Mouse (Mus musculus) thymus, adult 2 months (tissue): ENCODE results near the gene Gm21293.

ENCODE experiments used
- CTCF ChIP-seq: fragments of 200-500 bp; IDR thresholded peaks from 2 replicates; pipeline ENCODE4 v1.5.1; 2012; ENCODE audit warnings: mild to moderate bottlenecking, control low read depth, low read length, moderate library complexity, borderline replicate concordance; ENCODE audit not compliant: control insufficient read depth, poor library complexity, insufficient read depth; ENCODE audit errors: extremely low read depth
- POLR2A ChIP-seq: fragments of 200-500 bp; IDR thresholded peaks from 2 replicates; pipeline ENCODE4 v1.6.1; 2012; ENCODE audit warnings: mild to moderate bottlenecking, low read length, control low read depth, moderate library complexity; ENCODE audit not compliant: control insufficient read depth, poor library complexity, insufficient read depth; ENCODE audit errors: extremely low read depth

DNA sequence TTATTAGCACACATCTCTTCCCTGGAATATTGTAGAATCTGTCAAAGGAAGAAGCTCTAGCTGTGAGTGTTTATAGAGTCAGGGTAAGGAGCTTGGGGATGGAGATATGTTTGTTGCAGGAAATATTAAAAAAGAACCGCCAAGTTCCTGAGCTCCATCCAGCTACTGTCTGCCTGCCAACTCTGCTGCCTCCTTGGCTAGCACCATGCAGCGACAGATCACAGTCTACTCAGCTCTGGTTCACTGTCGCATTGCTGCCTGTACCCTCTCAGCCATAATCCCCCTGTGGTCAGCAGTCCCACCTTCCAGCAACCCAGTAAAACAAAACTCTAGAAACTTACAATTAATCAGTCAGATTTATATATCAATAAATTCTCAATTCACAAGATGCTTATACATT, 32.7 kb upstream of the Gm21293 start:
- TF ChIP-seq CTCF: no peak
- no peak for TF ChIP-seq POLR2A
